Mouse (Mus musculus) neural tube, embryonic 12.5 days (tissue): ENCODE results near the gene Unc13d. TPM values are rescaled to one million over a fixed set of nuclear protein-coding genes. Genes with fewer than 3 reads are reported as not detected.

Experiments used
- ATAC-seq: fragments of 200-750 bp; cut with Nextera tagmentation; 2 replicates; pipeline ENCODE4 v1.8.0; 2017; ENCODE audit warnings: low read depth, mild to moderate bottlenecking, moderate TSS enrichment, moderate library complexity; ENCODE audit not compliant: low FRiP score
- H3K27ac ChIP-seq: fragments of 300-500 bp; sonication (generic); 2 replicates; pipeline ENCODE4 v1.5.1; 2016
- H3K27me3 ChIP-seq: fragments of 300-500 bp; sonication (generic); replicated peaks from 2 replicates; pipeline ENCODE4 v1.6.1; 2016; ENCODE audit warnings: mild to moderate bottlenecking
- H3K36me3 ChIP-seq: fragments of 300-500 bp; sonication (generic); 2 replicates; pipeline ENCODE4 v1.6.1; 2016; ENCODE audit warnings: mild to moderate bottlenecking
- H3K4me1 ChIP-seq: fragments of 300-500 bp; sonication (generic); 2 replicates; pipeline ENCODE4 v1.6.1; 2016
- H3K4me2 ChIP-seq: fragments of 300-500 bp; sonication (generic); replicated peaks from 2 replicates; pipeline ENCODE4 v1.6.1; 2016; ENCODE audit warnings: mild to moderate bottlenecking
- H3K4me3 ChIP-seq: fragments of 300-500 bp; sonication (generic); 2 replicates; pipeline ENCODE4 v1.5.1; 2016
- H3K9ac ChIP-seq: fragments of 300-500 bp; sonication (generic); 2 replicates; pipeline ENCODE4 v1.6.1; 2016; ENCODE audit warnings: mild to moderate bottlenecking
- H3K9me3 ChIP-seq: fragments of 300-500 bp; sonication (generic); 2 replicates; pipeline ENCODE4 v1.6.1; 2016; ENCODE audit warnings: mild to moderate bottlenecking
- WGBS: fragments of 180-500 bp; shearing (Covaris S2); methylation state at CpG from one replicate; pipeline ENCODE4 v1.1.7; 2016; 5-methylcytosine and 5-hydroxymethylcytosine counted together
- polyA plus RNA-seq: library from polyadenylated mRNA; unstranded; fragments of >200 nt; fragmentation: Nextera tagmentation; extraction: Ambion mirVana; gene quantifications from 2 replicates; pipeline ENCODE4 v1.2.1, GENCODE M21; 2016

Gene Unc13d
- polyA plus RNA-seq, 1 experiment from 2014 or later, result 1.7 TPM

DNA sequence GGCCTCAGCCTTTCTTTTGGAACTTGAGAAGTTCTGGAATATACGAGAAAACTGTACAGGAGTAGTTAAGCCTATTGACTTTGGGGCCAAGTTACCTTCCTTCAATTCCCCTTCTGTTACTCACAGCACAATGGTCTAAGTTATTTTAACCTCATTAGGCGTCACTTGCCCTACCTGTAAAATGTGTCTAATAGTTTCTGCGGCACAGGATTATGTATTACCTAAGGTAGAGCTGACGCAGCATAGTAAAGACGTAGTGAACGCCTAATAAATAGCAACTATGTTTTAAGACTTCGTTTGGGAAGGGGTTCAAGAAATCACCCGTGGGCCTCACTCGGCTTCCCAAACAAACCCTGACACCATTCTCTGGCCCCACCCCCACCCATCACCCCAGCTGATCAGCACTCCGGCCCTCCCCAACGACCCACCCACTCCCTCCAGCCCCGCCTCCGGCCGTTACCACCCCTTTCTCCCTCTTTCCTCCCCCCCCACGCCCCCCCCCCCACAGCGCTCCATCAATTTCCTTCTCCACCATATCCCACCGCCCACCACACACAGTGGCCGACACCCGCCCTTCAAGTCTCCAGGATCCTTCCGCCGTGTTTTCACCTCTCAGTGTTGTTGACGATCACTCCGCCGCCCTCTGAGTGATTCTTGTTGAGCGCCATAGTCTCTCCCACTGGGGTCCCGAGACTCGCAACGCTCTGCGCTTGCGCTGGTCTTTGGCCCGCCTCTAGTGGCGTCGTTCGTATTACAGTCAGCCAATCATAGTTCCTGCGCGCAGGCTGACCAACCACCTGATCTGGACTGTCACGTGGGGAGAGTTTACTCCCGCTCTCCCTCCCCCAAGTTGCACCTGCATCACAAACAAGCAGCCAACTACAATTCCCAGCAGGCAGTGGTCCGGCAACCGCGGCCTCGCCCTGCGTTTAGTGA lies 8.8 kb upstream of the Unc13d start, which contains the start of gene Wbp2:
Gene Wbp2 (minus strand): TSS at position 738 of the 936 bp plus-strand sequence.
- peak within 1 kb of the TSS; percentile 63 for H3K4me2 ChIP-seq
- ATAC-seq, result peak; percentile 97
- H3K4me3 ChIP-seq, result peak within 1 kb of the TSS; percentile 42
- H3K9me3 ChIP-seq, result no peaks in the 10 kb centered on the region
- peak within 1 kb of the TSS; percentile 39; the same call in 1 of the 2 replicates for H3K27ac ChIP-seq
- peaks cover 25% of the 10 kb centered on the region for H3K36me3 ChIP-seq
- WGBS, result 6% methylated on average over 42 of the region's 43 CpGs
- H3K9ac ChIP-seq, result peak within 1 kb of the TSS; percentile 51
- H3K27me3 ChIP-seq, result no peaks in the 10 kb centered on the region
- peaks cover 18% of the 10 kb centered on the region for H3K4me1 ChIP-seq

GRCm38 (mm10) chr11:116084166-116084565 lies 6.4 kb upstream of the Unc13d start:
- Histone ChIP-seq H3K36me3 (peaks cover 48% of the 10 kb centered on the region), H3K9me3 (no peaks in the 10 kb centered on the region), H3K4me2 (no peak overlapping the region), H3K27ac (no peak overlapping the region), H3K4me3 (no peak overlapping the region), H3K4me1 (peaks cover 20% of the 10 kb centered on the region), H3K27me3 (no peaks in the 10 kb centered on the region), H3K9ac (no peak overlapping the region)
- 93% methylated on average over 6 of the region's 6 CpGs for WGBS
- ATAC-seq, result no peak

DNA sequence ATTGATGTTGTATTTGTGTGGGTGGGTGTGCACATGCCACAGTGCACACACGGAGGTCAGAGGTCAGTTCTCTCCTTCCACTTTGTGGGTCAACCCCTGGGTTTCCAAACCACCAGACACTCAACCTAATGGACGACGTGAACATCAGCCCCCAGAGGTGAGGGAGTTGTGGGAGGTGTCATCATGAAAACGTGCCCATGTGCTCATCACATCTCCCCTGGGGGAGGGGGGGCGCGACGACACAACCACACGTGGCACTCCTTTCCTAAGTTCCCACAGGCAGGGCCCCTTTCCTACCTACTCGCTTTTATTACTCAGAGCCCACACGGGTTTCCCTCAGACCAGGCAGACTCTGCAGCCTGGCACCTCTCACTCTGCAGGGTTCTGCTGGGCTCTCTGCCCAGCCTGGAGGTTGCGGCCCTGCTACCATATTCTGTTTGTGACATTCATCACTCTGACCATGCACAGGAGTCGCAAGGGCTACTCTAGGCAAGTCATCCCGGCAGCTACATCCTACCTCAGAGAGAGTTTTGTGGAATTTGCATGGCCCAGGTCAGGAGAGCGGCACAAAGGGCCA lies 5.4 kb upstream of the Unc13d start:
- Histone ChIP-seq H3K9ac (no peak overlapping the region), H3K4me1 (peaks cover 28% of the 10 kb centered on the region), H3K4me2 (no peak overlapping the region), H3K36me3 (peaks cover 52% of the 10 kb centered on the region), H3K27ac (no peak overlapping the region), H3K9me3 (no peaks in the 10 kb centered on the region), H3K4me3 (no peak overlapping the region), H3K27me3 (no peaks in the 10 kb centered on the region)
- WGBS, result 91% methylated on average over 14 of the region's 14 CpGs
- no peak for ATAC-seq

DNA sequence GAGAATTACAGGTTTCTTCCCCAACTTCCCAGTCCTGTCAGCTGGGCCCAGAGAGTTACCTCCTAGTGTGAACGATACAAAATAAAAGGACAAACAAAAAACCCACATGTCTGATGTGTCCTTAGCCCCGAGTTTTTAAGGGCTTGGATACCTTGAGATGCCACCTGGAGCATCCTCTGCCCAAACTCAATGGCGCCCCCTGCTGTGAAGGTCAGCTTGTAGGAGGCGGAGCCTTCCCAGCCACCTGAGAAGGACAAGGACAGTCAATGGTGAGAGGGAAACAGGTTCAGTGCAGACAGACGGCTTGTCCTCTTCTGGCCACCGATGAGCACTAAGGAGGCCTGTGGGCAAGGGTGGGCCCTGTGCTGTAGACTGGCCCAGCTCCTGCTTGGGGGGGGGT lies 3.3 kb upstream of the Unc13d start:
- no peak for ATAC-seq
- Histone ChIP-seq H3K9me3 (no peaks in the 10 kb centered on the region), H3K4me3 (no peak overlapping the region), H3K27ac (no peak overlapping the region), H3K4me2 (no peak overlapping the region), H3K36me3 (peaks cover 52% of the 10 kb centered on the region), H3K27me3 (no peaks in the 10 kb centered on the region), H3K9ac (no peak overlapping the region), H3K4me1 (peaks cover 29% of the 10 kb centered on the region)
- 72% methylated on average over 6 of the region's 6 CpGs for WGBS

DNA sequence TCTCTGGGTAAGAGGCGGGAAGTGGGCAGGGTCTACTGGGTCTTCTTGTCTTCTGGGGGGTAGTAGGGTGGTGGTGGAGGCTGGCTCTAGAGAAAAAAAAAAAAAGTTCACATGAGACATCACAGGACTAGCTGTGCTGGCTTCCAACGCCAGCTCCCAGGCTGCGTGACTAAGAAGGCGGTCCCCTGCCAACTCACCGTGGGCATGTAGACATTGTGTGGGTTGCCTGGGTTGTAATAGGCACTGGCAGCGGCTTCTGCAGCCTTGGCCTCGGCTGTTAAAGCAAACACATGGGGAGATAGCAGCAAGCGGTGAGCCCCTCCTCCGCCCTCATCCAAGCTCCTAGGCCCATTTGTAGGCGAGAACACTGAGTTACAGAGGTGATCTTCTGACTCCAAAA lies 1.8 kb upstream of the Unc13d start:
- Histone ChIP-seq H3K27me3 (no peaks in the 10 kb centered on the region), H3K4me2 (no peak overlapping the region), H3K36me3 (peaks cover 52% of the 10 kb centered on the region), H3K27ac (no peak overlapping the region), H3K4me1 (peaks cover 20% of the 10 kb centered on the region), H3K9me3 (no peaks in the 10 kb centered on the region), H3K4me3 (no peak overlapping the region), H3K9ac (no peak overlapping the region)
- 75% methylated on average over 10 of the region's 10 CpGs for WGBS
- no peak for ATAC-seq

DNA sequence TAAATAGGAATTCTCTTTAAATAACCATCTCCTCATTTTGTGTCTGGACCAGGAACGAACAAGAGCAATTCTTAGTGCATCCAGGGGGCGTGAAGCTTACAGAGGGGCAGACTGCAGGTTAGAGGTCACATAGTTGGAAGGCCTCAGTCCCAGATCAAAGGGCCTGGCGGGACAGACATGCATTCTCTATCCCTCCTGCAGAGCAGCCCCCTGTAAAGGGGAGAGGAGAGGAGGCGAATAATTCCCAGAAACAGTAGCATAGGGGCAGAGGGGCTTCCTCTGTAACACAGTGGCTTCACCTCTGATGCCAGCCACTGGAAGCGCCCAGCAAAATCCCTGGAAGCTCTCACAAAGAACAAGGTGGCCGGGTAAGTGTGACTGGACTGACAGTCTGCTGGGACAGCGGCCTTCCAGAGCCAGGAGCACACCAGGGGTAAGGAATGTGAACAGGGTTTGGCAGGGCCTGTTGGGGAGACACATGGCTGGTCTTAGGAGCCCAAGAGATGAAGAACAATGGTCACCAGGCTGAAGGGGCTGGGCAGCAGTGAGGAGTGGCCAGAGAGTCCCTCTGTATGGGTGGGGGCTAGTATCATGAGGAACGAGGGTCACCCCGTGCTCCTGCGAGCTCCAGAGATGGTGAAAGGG lies 1.0 kb upstream of the Unc13d start:
- no peak overlapping the region for H3K4me3 ChIP-seq
- H3K4me1 ChIP-seq, result peaks cover 20% of the 10 kb centered on the region
- H3K4me2 ChIP-seq, result peak overlapping the region; percentile 61; the same call in 1 of the 2 replicates

GRCm38 (mm10) chr11:116078221-116078620 lies 460 bp upstream of the Unc13d start:
- Histone ChIP-seq H3K4me2 (peak overlapping the region; percentile 61), H3K36me3 (peaks cover 43% of the 10 kb centered on the region), H3K9me3 (no peaks in the 10 kb centered on the region), H3K27me3 (no peaks in the 10 kb centered on the region), H3K4me1 (peaks cover 20% of the 10 kb centered on the region), H3K9ac (peak overlapping the region; percentile 57; the same call in 1 of the 2 replicates), H3K27ac (peak overlapping the region; percentile 50; the same call in 1 of the 2 replicates), H3K4me3 (peak overlapping the region; percentile 26; the same call in 1 of the 2 replicates)
- 6% methylated on average over 16 of the region's 16 CpGs for WGBS
- ATAC-seq, result no peak

More for the DNA sequence above, 1.0 kb upstream of the Unc13d start:
- Histone ChIP-seq H3K9me3 (no peaks in the 10 kb centered on the region), H3K27me3 (no peaks in the 10 kb centered on the region), H3K36me3 (peaks cover 48% of the 10 kb centered on the region), H3K27ac (no peak overlapping the region), H3K9ac (peak overlapping the region; percentile 18; the same call in 1 of the 2 replicates)
- 18% methylated on average over 10 of the region's 10 CpGs for WGBS
- ATAC-seq, result no peak

GRCm38 (mm10) chr11:116076836-116077235 lies 925 bp downstream of the Unc13d start:
- no peak for ATAC-seq
- H3K36me3 ChIP-seq, result peaks cover 30% of the 10 kb centered on the region
- H3K4me1 ChIP-seq, result peaks cover 20% of the 10 kb centered on the region
- 88% methylated on average over 7 of the region's 7 CpGs for WGBS
- H3K4me3 ChIP-seq, result no peak overlapping the region
- H3K4me2 ChIP-seq, result no peak overlapping the region
- H3K9ac ChIP-seq, result no peak overlapping the region
- H3K27me3 ChIP-seq, result no peaks in the 10 kb centered on the region
- no peaks in the 10 kb centered on the region for H3K9me3 ChIP-seq
- no peak overlapping the region for H3K27ac ChIP-seq

DNA sequence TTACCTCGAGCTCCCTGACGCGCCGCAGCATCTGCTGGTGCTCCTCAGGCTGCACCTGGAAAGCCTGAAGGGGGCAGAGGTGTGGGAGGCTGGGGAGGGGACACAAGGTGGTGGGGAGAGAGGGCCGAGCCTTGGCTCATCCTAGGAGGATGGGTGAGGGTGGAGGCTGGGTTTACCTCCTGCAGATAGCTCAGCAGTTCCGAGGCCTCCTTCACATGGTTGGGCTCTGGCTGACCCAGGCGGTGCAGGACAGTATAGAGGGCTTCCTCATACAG lies 1.6 kb downstream of the Unc13d start:
- 64% methylated on average over 7 of the region's 7 CpGs for WGBS

DNA sequence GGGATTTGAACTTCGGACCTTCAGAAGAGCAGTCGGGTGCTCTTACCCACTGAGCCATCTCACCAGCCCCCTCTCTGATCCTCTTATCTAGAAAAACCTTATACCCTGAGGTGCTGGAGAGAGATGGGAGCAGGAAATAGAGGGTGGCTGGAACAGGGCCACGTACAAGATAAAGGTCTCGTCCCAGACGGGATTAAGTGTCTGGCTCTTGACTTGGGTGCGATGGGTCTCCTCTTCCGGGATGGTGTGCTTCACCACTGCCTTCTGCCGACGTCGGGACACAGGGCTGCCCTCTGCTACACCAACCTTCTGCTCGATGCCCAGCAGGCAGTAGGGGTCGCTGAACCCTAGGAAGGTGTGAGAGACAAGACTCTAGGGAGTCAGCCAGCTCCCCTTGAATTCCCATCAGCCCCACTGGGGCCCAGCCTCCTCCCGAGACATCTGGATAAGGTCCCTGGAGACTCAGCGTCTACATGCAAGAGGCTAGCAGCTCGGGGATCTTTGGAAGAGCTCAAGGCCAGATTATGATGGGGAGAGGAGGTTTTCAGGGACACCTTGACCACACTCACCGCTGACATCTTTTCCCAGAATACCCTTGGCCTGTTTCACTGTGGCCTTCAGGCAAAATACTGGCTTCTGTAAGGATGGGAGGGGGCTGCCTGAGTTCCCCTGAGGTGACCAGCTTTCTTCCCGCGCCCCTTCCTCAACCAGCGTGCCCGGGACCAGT lies 2.1 kb downstream of the Unc13d start:
- H3K4me2 ChIP-seq, result no peak overlapping the region
- H3K9me3 ChIP-seq, result no peaks in the 10 kb centered on the region
- WGBS, result 63% methylated on average over 20 of the region's 20 CpGs
- no peak for ATAC-seq
- H3K4me3 ChIP-seq, result no peak overlapping the region
- H3K27ac ChIP-seq, result no peak overlapping the region
- no peaks in the 10 kb centered on the region for H3K27me3 ChIP-seq
- no peak overlapping the region for H3K9ac ChIP-seq
- H3K36me3 ChIP-seq, result peaks cover 19% of the 10 kb centered on the region
- H3K4me1 ChIP-seq, result peaks cover 20% of the 10 kb centered on the region

More for the DNA sequence above, 1.6 kb downstream of the Unc13d start:
- Histone ChIP-seq H3K9ac (no peak overlapping the region), H3K4me2 (no peak overlapping the region), H3K9me3 (no peaks in the 10 kb centered on the region), H3K36me3 (peaks cover 24% of the 10 kb centered on the region), H3K4me1 (peaks cover 20% of the 10 kb centered on the region), H3K27ac (no peak overlapping the region), H3K4me3 (no peak overlapping the region), H3K27me3 (no peaks in the 10 kb centered on the region)
- ATAC-seq, result no peak

DNA sequence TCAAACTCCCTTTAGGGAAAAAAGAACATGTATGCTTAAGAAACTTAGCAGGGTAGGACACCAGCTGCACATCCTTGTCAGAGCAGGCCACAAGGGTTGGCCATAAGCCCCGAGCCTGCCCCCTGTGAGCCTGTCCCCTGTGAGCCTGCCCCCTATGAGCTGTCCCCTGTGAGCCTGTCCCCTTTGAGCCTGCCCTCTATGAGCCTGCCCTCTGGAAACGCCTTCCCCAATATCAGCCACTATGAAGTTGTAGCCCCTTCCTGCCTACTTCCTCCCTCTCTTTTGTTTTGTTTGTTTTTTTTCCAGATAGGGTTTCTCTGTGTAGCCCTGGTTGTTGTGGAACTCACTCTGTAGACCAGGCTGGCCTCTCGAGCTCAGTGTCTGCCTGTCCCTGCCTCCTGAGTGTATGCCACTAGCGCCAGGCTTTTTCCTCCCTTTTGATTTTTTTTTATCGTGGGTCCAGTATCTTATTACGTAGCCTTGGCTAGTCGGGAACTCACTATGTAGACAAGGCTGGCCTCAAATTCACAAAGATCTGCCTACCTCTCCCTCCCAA lies 3.2 kb downstream of the Unc13d start:
- 62% methylated on average over 7 of the region's 7 CpGs for WGBS
- ATAC-seq, result no peak
- H3K4me1 ChIP-seq, result peaks cover 20% of the 10 kb centered on the region
- H3K9me3 ChIP-seq, result no peaks in the 10 kb centered on the region
- H3K9ac ChIP-seq, result no peak overlapping the region
- no peak overlapping the region for H3K27ac ChIP-seq
- H3K4me3 ChIP-seq, result no peak overlapping the region
- H3K36me3 ChIP-seq, result peaks cover 7% of the 10 kb centered on the region
- H3K27me3 ChIP-seq, result no peaks in the 10 kb centered on the region
- no peak overlapping the region for H3K4me2 ChIP-seq
